In the genomic region with DNA sequence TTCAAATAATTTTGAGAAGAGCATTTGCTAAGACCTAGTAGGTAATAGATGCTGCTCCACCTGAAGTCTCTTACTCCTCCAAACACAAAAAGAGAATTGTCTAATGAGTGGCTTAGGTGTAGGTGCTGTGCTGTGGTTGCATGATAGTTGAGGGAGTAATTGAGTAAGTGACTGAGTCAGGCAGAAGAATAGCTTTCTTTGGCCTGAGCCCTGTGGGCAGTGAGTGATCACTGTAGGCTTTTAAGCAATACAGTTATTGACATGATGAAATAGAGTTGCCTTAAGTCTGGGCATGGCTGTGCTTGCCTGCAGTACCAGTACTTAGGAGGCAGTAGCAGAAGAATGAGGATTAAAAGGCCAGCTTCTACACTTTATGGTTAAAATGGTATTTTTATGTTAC, we compare ENCODE assay signal across 14 mouse cellular contexts.
"Had no signal": no experiment of that assay in that cellular context is flagged by ENCODE, and none has a peak within 500 bp of the region (broad histone marks: within the 10 kb centered on the region; RNA-seq: fewer than 3 reads in every experiment).

No protein-coding gene starts in this region.

- H3K27me3 ChIP-seq: midbrain, embryonic 12.5 days; neural tube, embryonic 12.5 days; stomach, embryonic 15.5 days had no signal

- H3K4me2 ChIP-seq: lung, embryonic 14.5 days; midbrain, embryonic 12.5 days; neural tube, embryonic 12.5 days; stomach, embryonic 15.5 days had no signal

- DNase-seq: lung, adult 18-20 months; lung, embryonic 14.5 days; lung, postnatal 10 days; lung, postnatal 4 days; midbrain, embryonic 14.5 days; right cerebral cortex, postnatal 14 days; thymus, adult 2 months; thymus, postnatal 25 days; thymus, postnatal 4 days had no signal

- H3K4me3 ChIP-seq: midbrain, embryonic 10.5 days; midbrain, embryonic 12.5 days; neural tube, embryonic 12.5 days; stomach, embryonic 15.5 days had no signal

- ATAC-seq: midbrain, embryonic 16.5 days had no signal

- H3K36me3 ChIP-seq: midbrain, embryonic 10.5 days; midbrain, embryonic 12.5 days; neural tube, embryonic 12.5 days; stomach, embryonic 15.5 days had no signal
